Mouse (Mus musculus) 416B (cell line): Measurements from ENCODE around the gene Tmem88.
A peak's percentile ranks its signal among the peaks of the same experiment; 100 is the strongest.

Experiments
- DNase-seq: peaks from one replicate; pipeline ENCODE4 v3.0.0; 2011; ENCODE audit warnings: low read depth

Tmem88 gene

DNA sequence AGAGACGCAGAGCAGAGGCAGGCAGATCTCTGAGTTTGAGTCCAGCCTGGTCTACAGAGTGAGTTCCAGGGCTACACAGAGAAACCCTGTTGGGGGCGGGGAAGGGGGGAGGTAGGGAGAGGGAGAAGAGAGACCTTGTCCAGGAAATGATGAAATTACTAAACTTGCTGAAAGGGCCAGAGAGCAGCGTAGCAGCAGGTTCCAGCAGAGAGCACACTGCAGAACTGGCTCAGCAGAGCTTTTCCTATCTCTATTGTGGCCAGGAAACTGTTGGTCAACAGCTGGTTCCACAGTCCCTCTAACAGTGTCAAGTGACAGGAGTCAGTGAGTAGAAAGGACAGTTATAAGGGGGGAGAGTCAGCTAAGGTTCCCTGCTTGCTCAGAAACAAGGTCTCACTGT lies 18.4 kb downstream of the Tmem88 start:
- peak; percentile 96 for DNase-seq

DNA sequence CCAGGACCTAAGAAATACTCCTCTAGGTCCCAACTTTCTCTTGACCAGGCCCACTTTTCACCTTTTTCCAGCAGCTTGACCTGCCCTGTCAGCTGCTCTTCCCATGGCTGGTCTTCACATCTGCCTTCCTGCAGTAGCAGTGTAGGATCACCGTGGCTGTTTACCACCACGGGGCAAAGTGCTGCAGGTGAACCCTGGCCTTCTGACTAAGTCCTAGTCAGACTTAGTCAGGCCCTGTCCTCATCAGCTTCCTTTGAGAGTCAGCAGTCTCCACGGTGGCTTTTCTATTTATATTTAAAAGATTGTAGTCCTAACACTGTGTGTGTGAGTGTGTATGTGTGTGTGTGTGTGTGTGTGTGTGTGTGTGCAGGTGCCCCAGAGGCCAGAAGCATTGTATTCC lies 20.3 kb downstream of the Tmem88 start:
- peak; percentile 50 for DNase-seq

DNA sequence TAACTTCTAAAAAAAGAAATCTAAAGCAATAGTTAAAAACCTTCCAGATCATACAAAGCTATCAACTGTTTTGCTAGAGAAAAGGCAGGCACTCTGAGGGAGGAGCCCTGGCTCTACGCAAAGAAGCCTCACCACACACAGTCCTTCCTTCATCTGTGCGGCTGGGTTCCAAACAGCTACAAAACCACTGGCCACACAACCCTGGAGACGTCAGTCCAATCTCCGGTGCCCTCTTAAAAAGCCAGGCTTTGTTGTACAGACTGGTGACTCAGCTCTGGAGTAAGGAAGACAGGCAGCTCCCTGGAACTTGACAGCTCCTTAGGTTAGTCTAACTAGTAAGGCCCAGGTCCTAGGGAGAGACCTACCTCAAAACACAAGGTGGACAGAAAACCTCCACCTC lies 22.4 kb downstream of the Tmem88 start:
- DNase-seq, result peak; percentile 93

DNA sequence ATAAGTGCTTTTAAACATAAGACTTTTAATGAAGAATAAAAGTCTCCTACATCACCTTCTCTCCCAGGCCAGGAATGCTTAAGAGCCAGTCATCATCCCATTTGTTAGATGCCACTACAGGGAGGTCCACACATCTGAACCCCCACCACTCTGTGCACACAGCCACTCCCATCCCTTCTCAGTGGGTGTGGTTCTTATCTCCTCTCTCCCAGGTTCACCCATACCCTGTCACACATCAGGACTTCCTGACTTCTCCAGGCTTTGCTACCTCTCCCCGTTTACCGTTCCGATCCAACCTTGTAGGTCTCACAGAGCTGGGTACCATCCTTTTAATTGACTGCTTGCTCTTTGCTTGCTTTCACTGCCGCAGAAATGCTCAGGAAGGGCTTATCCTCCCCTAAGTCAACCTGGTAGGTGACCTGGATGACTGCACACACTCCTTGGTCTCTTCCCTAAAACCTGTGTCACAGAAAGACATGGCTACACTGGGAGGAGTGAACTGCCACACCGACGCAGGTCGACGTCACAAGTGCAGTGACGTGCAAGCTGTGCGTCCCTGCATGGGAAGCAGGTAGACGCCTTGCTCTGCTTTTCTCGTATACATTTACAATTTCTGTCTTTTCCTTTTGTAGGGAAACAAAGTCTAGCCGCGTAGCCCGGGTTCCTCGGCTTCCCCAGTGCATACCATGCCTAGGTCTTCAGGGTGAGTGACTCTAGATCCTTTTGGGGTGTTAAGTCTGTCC lies 24.6 kb downstream of the Tmem88 start:
- DNase-seq, result no peak

DNA sequence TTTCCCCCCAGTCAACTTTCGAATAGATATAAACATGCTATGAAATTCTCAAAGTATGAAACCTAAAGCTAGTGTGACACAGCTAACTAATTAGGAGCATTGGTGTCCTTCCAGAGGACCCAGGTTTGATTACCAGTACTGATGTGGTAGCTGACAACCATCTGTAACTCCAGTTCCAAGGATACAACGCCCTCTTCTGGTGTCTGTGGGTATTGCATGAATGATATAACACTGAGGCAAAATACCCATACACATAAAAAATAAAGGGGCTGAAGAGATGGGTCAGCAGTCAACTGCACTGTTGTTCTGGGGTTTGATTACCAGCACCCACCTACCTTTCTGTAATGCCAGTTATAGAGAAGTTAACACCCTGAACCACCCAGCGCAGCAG lies 25.3 kb downstream of the Tmem88 start:
- DNase-seq, result peak; percentile 40

DNA sequence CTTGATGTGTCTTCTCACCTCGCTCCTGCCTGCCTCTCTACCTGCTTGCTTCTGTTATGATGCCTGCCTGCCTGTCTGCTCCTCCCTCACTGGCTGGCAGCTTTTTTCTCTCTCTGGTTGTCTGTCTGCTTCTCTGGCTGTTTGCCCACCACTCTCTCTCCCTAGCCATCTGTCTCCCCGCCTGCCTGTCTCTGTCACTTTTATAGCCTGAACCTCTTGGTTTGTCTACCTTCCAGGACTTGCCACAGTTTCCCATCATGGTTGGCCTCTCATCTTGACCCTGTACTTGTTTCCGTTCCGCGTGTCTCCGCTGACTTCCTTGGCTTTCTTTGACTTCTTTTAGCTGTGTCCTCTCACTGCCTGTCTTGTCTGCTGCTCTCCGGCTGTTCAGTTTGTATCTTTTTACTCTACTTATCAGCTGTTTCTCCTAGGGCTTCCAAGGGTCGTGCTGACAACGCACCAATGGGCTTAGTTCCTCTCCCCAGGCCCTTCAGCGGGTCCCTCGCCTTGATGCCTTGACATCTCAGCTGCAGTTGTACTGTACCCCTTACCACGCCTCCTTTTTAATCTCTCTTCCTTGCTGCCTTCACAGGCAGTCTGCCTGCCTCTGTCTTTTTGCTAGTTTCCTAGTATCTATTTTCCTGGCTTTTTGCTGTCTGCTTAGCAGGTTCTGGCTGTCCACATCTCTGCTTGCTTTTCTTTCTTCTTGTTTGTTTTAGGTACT lies 25.8 kb downstream of the Tmem88 start:
- no peak for DNase-seq

DNA sequence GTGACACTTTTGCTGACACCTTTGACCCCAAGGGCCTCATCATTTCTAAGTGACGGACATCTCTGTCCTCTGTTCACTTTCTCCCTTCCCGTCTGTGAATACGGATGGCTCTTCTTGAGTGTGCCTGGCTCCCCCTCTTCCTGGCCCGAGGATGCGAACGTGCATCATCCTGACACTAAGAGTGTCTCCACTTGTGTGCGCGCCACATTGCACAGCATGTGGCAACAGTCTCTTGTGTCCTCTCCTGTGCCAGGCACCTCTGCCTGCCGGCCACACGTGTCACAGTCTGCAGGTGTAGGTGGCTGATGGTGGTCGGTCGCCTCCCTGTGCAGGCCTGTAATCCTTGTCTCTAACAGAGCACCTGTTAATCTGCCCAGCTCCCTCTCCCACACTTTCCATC lies 26.4 kb downstream of the Tmem88 start:
- DNase-seq, result no peak

DNA sequence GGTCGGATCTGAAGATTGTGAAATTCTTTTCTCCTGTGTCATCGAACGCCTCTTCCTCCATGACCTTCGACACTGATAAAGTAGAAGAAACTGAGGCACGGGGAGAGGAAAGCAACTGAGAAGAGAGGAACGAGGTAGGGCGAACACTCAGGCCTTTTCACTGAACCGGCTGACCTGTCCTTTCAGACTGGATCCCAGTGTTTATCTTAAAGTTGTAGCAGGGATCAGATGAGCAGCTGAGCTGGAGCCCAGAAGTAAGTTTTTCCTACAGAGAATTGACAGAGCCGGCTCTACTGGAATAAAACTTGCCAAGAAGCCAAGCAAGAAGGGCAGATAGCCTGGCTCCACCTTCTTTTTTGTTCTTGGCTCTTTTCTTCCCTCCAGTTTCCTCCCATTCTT lies 27.2 kb downstream of the Tmem88 start:
- no peak for DNase-seq

DNA sequence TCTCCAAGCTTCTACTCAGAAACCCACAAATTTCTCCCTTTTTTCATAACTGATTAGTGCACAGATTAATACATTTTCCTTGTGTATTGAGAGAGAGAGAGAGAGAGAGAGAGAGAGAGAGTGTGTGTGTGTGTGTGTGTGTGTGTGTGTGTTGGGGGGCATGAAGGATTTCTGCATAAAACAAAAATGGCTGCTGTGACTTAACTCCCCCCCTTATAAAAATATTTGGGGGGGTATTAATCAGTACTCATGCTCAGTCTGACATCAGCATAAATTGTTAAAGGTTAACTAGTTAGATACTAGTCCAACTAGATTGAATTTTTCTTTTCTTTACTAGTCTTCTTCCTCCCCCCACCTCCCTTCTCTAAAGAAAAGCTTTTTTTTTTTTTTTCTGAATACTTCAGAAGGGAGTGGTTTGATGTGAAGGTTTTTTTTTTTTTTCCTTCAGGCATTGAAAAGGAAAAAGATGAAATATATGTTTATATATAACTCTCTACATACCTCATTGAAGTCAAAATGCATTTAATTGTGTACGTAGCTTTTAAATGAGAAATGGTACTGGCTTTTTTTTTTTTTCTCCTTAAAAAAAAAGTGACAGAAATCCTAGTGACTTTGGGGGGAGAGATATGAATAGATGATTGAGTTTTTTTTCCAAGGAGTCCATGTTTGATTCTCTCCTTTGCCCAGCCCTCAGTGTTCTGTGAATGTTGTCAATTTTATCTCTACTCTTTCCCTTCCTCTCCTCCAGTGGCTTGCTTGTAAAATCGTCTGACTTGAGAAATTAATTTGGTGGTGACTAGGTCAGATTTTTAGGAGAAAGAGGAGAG lies 27.8 kb downstream of the Tmem88 start:
- DNase-seq, result peak; percentile 52

DNA sequence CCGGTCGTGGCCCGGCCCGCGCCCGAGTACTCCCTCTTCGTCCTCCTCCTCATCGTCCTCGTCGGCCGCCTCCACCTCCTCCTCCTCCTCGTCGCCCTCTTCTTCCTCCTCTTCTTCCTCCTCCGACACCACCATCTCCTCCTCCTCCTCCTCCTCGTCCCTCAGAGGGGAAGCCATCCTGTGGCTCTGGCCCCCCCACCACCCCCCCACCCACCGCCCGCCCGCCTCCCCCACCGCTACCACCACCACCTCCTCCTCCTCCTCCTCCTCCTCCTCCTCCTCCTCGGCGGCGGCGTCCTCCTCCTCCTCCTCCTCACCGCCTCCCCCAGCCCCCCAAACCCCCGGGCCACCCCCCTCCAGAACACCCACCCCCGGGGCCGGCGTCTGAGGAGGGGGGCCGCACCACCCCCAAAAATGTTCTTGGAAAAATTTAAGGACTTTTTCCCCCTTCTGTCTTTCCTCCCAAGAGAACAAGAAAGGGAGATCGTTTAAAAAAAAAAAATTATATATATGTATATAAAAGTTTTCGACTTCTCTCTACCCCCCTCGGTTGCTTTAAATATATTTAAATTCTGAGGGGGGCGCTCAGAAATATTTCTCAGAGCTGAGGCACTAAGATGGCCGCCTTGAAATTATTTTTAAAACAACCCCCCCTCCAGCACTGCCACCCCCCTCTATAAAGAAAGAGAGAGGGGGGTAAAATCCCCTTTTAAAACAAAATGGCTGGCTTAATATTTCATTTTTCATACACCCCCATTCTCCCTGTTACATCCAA lies 28.6 kb downstream of the Tmem88 start, which contains the start of gene Chd3:
TSS of gene Chd3 (minus strand) at position 192 of the 775 bp plus-strand sequence.
- peak; percentile 44 for DNase-seq

DNA sequence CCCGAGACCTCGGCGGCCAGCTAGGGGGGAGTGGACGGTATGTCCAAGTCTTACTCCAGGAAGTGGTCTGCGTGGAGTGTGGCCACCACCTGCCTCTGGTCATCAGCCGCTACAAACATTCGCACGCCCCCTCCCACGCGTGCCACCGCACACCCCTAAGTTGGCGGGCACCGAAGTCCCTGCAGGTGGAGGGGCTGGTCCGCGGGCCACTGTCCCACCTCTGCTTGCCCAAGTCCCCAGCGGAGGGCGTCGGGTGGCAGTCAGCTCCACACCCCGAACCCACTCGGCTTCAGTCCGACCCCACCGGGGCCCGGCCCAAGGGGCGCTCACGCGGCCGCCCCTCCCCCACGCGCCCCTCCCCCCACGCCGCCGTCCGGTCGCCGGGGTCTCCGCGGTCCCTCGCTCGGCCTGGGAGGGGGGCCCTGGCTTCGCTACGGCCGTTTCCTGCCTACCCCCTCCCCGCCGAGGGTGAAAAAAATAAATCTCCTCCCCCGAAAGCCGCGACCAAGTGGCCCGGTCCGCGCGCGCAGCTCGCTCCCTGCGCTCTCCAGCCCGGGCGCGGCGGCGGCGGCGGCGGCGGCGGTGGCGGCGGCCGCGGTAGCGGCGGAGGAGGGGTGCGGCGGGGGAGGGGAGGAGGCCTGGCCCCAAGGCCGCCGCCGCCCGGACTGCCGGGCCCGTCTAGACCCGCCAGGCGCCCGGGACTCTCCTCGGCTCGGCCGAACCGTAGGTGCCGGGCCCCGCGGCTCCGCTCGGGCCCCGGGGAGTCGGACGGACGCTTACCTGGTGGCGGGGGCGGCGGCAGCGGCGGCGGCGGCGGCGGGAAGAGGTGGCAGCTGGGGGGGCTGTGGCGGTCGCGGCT lies 29.4 kb downstream of the Tmem88 start:
- DNase-seq, result peak; percentile 32

DNA sequence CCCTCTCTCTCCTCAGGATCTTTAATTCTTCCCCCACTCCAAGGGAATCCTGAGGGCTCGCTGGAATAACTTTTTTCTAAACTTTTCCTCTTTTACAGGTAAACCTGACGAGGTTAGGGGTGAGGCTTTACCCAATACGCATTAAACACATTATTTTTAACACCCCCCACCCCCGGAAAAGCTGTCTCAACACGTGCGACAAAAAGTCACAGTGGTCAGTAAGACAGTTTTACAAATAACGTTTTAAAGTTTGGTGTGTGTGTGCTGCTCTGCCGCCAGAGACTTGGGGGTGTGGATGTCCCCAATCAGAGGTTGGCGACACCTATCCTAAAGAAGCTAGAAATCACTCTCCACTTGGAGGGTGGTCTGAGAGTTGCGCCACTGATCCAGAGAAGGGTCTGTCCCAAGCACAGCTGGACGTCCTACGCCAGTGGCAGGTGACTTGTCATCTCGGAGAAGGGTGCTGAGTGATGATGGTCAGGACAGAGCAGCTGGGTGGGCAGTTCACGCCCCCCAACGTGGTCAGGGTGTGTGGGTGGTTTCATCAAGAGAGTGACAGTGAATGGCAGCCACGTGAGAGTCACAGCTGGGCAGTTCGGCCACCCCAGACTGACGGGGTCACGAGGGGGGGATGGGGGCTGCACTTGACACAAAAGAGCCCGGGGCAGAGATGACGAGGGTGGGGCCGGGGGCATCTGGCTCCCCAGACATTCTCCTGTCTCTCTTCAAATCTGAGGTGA lies 30.2 kb downstream of the Tmem88 start:
- peak; percentile 75 for DNase-seq

DNA sequence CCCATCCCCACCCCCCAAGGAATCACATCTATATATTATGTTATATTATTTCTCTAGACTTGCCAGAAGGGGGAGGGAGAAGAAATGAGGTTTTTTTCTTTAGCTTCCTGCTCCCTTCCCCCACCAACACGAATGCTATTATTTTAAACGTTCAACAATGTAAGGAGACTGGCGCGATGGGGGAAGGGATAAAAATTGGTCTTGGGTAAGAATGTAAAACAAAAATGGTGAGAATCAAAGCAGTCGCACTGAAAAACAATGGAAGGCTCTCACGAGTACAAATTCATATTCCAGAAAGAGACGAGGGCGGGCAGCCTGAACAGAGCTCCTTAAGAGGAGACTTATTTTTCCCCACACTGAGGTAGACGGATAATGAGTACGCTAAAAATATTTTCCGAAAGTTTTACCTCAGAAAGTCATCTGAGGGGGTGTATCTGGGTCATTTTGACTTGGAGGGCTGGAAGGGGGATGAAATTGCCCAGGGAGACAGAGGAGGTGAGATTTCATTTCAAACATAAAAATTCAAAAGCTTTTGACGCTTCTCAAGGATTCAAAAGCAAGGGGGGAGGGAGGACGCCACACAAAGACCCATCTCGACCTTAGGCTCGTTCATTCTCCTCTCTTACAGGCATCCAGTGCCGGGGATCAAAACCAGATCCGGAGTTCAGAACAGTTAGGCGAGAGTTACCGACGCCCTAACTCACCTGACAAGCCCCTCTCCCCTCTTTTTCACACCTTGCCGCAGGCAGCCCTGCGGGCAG lies 31.0 kb downstream of the Tmem88 start:
- DNase-seq, result no peak

DNA sequence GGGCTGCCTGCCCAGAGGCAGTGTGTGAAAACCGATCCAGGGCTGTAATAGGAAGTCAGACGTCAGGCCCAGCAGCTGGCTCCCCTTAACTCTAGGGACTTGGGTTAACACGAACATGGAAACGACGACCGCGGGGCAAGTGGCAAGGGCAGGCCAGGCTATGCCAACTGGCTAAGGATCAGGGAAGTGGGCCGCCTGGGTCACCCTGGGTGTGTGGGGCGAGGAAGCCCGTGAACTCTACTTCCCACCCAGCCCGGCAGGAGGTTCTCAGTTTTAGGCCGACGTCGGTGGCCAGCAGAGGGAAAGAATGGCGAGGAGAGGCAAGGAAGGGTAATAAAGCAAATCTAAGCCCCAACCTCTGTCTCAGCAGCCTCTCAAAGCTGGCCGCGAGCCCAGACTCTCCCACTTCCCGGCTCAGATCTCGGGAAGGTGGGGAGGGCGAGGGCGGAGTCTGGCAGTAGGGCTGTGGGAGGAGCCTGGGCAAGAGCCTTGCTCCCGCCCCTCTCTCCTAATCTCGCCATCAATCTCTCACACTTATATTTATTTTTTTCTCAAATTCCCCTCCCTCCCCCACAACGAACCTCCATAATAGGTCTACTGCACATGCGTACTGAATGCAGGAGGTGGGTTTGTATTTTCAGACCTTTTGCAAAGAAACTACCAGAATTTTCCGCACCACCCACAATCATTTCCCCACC lies 31.7 kb downstream of the Tmem88 start:
- peak; percentile 100 for DNase-seq

DNA sequence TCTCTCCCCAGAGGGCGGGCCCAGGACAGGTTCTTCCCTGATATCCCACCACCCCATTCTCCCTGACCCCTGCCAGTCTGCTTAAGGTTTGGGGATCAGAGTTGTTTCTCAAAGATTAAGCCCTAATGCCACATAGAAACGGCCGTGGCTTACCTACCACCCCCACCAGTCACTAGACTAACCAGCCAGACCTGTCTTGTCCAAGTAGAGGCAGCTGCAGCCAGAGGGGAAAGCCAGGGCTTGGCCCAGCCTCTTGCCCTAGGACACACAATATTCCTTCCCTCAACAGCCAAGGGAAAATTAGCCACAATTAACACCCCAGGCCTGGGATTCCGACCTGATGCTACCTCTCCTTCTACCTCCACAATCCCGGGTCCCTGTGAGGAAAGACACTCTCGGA lies 32.3 kb downstream of the Tmem88 start:
- DNase-seq, result no peak

DNA sequence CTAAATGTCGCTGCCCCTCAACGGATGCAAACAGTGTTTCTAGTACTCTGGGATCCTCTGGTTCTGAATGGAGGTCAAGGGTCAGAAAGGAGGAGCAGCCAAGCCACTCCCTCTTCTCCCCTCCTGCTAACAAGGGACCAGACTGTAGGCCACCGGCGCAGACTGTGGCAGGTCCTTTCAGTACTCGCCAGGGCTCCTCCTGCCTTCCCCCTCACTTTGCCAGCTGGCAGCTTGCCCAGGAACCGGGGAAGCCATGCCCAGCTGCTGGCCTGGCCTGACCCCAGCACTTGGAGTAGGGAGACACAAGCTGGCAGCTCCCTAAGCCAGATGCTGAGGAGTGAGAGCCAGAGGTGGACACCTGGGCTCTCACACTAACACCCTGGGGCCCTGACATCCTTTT lies 33.1 kb downstream of the Tmem88 start:
- DNase-seq, result peak; percentile 81

DNA sequence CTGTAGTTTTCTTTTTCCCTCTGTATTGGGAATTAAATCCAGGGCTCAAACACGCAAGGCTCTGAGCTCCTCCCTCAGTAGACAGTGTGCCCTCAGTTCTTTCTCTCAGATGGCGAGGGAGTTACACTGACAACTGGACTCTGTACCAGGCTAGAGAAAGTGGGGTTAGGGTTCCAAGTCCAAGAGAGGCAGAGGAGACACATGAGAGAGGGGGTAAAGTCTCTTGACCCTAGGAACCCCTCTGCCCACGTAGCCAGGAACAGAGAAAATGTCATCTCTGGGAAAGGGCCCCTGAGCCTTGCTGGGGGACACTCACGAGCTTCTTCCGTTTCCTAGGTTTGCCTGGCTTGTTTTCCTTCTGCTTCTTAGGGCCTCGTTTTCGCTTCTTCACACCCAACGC lies 33.7 kb downstream of the Tmem88 start:
- DNase-seq, result no peak

DNA sequence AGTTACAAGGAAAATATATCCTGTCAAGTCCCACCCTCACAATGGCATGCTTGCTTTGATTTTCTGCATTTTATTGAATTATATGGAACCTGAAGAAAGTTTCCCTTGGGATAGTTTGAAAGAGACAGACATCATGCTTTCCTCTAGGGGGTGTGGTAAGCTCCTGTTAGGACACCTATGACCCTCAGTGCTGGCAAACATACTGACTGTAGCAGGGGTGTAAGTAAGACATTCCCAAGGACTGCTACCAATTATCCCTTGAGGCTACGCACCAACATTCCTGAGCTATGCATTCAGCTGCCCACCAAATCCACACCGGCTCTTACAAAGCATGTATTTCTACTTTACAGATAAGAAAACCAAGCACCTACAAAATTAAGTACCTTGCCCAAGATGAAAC lies 35.6 kb downstream of the Tmem88 start:
- peak; percentile 32 for DNase-seq

DNA sequence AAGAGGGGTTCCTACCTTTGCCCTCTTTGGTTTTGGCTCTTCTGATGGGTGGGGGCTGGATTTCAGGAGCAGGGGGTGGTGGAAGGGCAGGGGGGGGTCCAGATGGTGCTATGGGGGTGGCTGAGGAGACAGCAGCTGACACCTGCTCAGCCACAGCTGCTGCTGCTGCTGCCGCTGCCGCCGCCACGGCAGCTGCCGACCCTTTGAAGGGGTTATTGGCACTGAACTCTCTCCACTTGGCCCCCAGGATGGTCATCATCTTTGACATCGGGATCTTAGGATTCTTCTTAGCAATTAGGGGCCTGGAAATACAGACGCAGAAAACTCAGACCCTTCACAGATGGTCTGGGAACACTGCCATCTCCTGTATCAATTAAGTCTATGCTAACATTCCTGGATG lies 36.0 kb downstream of the Tmem88 start:
- no peak for DNase-seq
